Mouse (Mus musculus) spleen, postnatal 10 days (tissue): Measurements from ENCODE around the gene Eef1a1.
"Not testable (repeated sequence)": the region's sequence is repeated elsewhere in the genome, so short reads cannot be mapped to it uniquely, and the experiment has no call there.

ENCODE experiments used
- DNase-seq, 2 experiments: peaks; one replicate each; pipeline ENCODE4 v3.0.0; 2021 to 2022; ENCODE audit warnings: low spot score in 2 of 2

Gene Eef1a1

DNA sequence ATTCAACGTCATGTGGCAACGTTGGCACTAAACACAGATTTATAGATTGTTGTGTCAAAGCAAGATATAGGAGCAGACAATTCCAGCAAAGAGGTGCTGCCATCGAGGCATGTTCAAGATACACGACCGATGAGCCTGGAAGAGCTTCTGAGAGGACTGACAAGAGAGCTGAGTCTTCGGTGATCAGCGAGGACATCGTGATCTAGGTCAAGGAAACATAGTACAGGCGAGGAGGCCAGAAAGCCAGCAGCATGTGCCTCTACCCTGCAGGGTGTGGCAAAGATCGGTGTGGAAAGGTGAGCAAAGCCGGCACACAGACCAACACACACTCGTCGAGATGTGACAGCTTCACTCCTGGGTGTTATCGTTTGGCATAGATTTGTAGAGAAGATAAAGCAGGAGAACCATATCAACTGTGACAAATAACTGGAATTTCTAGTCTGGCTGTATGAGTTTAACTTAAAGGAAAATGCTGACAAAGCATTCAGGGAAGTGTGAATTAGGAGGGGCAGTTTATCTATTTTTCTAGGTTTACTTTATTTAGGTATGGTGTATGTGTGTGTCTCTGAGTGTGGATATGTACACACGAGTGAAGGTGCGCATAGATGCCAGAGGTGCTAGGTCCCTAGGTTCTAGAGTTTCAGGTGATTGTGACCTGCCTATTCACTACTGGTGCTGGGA lies 19.3 kb upstream of the Eef1a1 start:
- no peak for DNase-seq

GRCm38 (mm10) chr9:78506722-78507077 lies 17.7 kb upstream of the Eef1a1 start:
- no peak for DNase-seq

DNA sequence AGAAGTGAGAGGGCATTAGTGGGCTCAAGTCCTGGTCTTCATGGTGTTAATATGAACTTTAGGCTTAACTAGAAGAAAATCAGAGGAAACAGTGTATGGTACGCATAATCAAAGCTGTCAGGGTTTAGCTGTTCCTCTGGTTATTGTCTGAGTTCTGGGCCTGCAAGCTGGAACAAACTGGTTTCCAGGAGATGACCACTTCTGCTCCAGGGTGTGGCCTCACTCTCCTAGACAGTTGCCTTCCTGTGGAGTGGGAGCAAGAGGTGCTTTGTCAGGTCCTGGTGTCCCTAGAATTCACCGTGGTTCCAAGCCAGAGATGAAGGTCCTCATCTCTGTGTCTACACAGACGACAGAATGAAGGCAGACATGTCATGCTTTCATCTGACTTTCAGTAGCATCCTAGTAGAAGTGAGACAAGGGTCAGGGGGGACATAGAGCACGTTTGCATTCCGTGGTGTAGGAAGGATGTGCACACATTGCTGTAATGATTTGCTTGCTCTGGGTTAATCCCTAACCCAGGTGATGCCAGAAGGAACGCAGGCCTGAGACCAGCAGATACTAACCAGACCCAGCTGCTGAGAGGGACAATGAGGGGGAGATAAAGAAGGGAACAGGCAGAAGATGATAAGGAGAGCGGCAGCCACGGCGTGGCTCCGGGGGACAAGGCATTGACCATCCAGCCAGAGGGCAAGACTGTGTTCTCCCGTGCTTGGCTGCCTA lies 17.2 kb upstream of the Eef1a1 start:
- no peak for DNase-seq

GRCm38 (mm10) chr9:78505223-78505622 lies 16.3 kb upstream of the Eef1a1 start:
- no peak for DNase-seq

- DNase-seq: no peak
Measured at GRCm38 (mm10) chr9:78504679-78505078, 15.7 kb upstream of the Eef1a1 start.

DNA sequence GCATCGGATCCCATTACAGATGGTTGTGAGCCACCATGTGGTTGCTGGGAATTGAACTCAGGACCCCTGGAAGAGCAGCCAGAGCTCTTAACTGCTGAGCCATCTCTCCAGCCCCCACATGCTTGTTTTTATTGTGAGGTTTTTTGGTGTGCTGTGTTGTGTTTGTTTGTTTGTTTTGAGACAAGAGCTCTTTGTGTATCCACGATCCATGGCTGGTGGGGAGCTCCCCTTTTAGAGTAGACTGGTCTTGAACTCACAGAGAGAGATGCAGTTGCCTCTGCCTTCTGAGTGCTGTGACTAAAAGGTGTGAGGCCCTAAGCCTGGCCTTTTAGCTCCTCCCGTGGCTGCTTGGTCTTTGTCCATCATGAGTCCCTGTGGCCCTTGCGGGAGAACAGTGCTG lies 15.2 kb upstream of the Eef1a1 start:
- DNase-seq: no peak

- no peak for DNase-seq
Measured at GRCm38 (mm10) chr9:78503223-78504079, 14.5 kb upstream of the Eef1a1 start.

GRCm38 (mm10) chr9:78501284-78501683 lies 12.3 kb upstream of the Eef1a1 start:
- DNase-seq: no peak

DNA sequence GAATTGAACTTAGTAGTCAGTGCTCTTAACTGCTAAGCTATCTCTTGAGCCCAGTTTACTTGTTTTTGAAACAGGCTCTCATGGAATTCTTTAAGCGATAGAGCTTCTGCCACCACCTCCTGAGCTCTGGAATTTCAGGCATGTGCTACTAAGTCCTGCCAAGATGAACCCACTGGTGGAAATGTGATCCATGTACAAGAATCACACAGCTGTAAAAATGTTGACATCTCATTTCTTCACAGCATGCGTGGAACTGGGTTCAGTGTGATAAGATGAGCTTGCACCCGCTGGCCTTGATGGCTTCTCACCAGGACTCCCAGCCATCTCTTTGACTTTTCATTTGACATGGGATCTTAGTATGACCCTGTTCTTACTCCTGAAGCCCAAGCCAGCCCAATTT lies 11.4 kb upstream of the Eef1a1 start:
- no peak for DNase-seq

GRCm38 (mm10) chr9:78493171-78493570 lies 4.2 kb upstream of the Eef1a1 start:
- no peak for DNase-seq

DNA sequence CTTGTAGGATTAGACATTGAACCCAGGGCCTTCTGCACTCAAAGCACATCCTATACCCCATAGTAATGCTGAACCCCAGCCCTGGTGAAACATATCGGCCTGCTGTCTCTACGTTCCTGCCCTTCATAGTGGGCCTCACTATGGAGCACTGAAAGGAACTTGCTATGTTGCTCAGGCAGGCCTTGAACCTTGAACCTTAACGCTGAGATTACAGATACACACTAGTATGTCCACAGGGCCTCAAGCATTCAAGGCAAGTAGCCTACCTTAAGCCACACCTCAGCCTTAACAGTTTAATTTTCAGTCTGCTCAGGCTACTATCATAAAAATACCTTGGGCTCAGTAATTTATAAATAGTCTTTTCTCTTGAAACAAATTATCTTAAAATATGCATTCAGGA lies 3.3 kb upstream of the Eef1a1 start:
- no peak for DNase-seq

DNA sequence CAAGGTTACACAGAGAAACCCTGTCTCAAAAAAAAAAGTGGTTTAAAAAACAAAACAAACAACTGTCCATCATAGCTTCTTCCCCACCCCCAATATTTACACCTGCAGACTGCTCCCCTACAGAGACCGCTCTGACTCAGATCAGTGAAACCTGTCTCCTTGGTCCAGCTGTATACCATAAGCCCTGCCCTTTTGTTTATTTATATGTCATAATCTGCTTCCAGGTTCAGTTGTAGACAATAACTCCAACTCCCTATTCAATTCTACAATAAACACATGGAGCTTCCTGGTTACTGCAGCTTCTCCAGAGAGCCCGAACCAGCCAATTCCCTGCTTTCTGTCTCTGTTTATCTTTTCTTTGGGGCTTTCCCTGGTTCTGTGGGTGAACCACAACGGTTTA lies 2.2 kb upstream of the Eef1a1 start:
- DNase-seq: no peak

DNA sequence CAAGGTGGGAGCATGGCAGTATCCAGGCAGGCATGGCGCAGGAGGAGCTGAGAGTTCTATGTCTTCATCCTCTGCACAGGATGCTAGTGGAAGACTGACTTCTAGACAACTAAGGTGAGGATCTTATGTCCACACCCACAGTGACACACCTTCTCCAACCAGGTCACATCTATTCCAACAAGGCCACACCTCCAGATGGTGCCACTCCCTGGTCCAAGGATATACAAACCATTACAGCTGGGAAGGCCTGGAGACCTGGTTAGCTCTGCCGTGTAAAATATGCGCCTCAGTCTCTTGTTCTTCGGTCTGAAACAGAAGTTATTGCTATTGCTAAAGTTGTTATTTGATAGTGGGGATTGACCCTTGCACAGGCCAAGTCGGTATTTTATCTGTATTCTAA lies 930 bp downstream of the Eef1a1 start:
- DNase-seq: not testable (repeated sequence)

DNA sequence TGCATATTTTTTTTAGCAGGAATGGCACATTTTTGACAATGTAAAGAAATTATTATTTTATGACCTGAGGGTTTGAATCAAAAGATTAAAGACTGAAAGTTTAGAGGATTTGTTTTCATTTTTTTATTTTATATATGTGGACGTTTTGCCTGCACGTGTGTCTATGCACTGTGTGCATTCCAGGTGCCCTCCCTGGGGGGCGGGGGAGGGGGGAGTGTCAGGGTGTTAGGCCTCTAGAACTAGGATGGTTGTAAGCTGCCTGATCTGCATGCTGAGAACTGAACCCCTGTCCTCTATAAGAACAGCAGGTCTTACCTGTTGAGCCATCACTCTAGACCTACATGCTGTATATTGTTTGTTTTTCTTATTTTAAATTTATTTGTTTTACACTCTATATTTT lies 4.3 kb downstream of the Eef1a1 start:
- DNase-seq: no peak

GRCm38 (mm10) chr9:78482386-78482785 lies 6.6 kb downstream of the Eef1a1 start:
- DNase-seq: no peak

DNA sequence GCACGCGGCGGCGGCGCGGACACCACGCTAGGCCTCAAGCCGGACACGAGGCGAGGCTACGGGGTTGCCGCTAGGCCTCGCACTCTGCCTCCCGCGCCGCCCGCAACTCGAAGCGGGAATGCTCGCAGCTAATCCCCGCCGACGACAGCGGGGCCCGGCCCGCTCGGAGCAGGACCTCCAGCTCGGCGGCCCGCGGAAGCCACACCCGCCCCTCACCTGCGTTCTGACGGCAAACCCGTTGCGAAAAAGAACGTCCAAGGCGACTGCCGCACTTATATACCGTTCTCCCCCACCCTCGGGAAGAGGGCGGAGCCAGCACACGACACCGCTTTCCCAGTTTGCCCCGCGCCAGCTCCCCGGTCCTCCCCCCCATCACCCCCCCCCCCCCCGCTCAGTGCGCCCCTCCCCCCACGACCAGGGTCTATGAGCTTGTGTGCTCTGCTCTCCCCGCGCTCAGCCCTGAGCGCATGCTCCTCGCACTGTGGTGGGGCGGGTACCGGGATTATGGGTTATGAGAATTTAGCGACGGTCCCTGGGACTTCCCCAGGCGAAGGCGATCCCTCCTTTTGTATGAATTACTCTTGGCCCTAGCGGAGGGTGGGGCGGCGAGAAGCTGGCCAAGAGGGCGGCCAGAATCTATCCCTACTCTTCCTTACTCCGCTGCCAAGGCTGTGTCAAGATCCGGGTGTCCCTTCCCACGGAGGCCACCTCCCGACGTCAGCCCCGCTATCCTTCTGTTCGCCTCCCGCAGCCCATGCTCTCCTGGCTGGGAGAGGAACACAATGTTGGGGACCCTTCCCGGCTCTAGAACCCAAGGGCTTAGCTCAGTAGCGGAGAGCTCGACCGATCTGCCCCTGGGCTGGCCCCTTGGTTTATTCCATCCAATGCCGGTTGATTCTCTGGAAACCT lies 7.3 kb downstream of the Eef1a1 start:
- DNase-seq: peak; percentile 93

GRCm38 (mm10) chr9:78480706-78481358 lies 8.1 kb downstream of the Eef1a1 start:
- peak; percentile 77 to 85 for DNase-seq

DNA sequence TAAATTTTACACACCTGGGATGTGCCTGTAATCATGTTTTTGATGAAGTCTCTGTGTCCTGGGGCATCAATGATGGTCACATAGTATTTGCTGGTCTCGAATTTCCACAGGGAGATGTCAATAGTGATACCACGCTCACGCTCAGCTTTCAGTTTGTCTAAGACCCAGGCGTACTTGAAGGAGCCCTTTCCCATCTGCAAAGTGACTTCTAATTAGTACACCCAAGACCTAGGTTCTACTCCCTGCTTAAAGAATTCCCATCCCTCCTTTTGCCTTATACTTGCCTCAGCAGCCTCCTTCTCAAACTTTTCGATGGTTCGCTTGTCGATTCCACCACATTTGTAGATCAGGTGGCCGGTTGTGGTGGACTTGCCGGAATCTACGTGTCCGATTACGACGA lies 8.7 kb downstream of the Eef1a1 start:
- not testable (repeated sequence) for DNase-seq

GRCm38 (mm10) chr9:78479308-78479707 lies 9.6 kb downstream of the Eef1a1 start:
- not testable (repeated sequence) for DNase-seq

- DNase-seq: not testable (repeated sequence)
Measured at GRCm38 (mm10) chr9:78478009-78478605, 10.8 kb downstream of the Eef1a1 start.
